Mouse (Mus musculus) C2C12 (cell line): ENCODE results near the gene Irf4. TPM values are rescaled to one million over a fixed set of nuclear protein-coding genes. Genes with fewer than 3 reads are reported as not detected.

ENCODE experiments used
- H3K27me3 ChIP-seq: one replicate; pipeline ENCODE4 v1.6.1; 2011; ENCODE audit not compliant: control insufficient read depth, insufficient read depth, insufficient read length
- H3K36me3 ChIP-seq: one replicate; pipeline ENCODE4 v1.6.1; 2011; ENCODE audit not compliant: control insufficient read depth, insufficient read depth
- H3K4me3 ChIP-seq: one replicate; pipeline ENCODE4 v1.5.1; 2011; ENCODE audit warnings: mild to moderate bottlenecking, control low read depth; ENCODE audit not compliant: poor library complexity, insufficient read depth, severe bottlenecking
- H3K79me2 ChIP-seq: one replicate; pipeline ENCODE4 v1.6.1; 2011; ENCODE audit not compliant: control insufficient read depth, insufficient read depth
- H3K79me3 ChIP-seq: one replicate; pipeline ENCODE4 v1.6.1; 2011; ENCODE audit warnings: low read depth, control low read depth
- H3ac ChIP-seq: one replicate; pipeline ENCODE3; 2011; ENCODE audit warnings: low read depth; ENCODE audit not compliant: control insufficient read depth, insufficient read length
- CEBPB ChIP-seq: IDR thresholded peaks from one replicate; pipeline ENCODE4 v1.6.1; 2011; ENCODE audit warnings: low read depth, mild to moderate bottlenecking, control low read depth, moderate library complexity
- CTCF ChIP-seq: IDR thresholded peaks from one replicate; pipeline ENCODE4 v1.5.1; 2011; ENCODE audit not compliant: control insufficient read depth, insufficient read depth, insufficient read length
- FOSL1 ChIP-seq: IDR thresholded peaks from one replicate; pipeline ENCODE4 v1.8.0; 2011; ENCODE audit warnings: mild to moderate bottlenecking, low read length; ENCODE audit not compliant: poor library complexity, insufficient read depth, severe bottlenecking
- MAX ChIP-seq: IDR thresholded peaks from one replicate; pipeline ENCODE4 v1.6.1; 2011; ENCODE audit warnings: mild to moderate bottlenecking, control low read depth
- MYOD1 ChIP-seq: IDR thresholded peaks from one replicate; pipeline ENCODE4 v1.6.1; 2011; ENCODE audit warnings: low read depth; ENCODE audit not compliant: control insufficient read depth, insufficient read length
- MYOG ChIP-seq: IDR thresholded peaks from one replicate; pipeline ENCODE4 v1.6.1; 2011; ENCODE audit not compliant: control insufficient read depth, insufficient read length; ENCODE audit errors: extremely low read depth
- USF1 ChIP-seq: IDR thresholded peaks from one replicate; pipeline ENCODE4 v1.6.1; 2011; ENCODE audit warnings: low read depth, mild to moderate bottlenecking, control low read depth, moderate library complexity
- polyA plus RNA-seq: library from polyadenylated mRNA; unstranded; fragments of >200 nt; fragmentation: generic; extraction: Trizol; gene quantifications from one replicate; pipeline ENCODE4 v1.2.1, GENCODE M21; 2012; ENCODE audit warnings: missing spikeins

The Irf4 gene
- polyA plus RNA-seq, 1 experiment: not detected

DNA sequence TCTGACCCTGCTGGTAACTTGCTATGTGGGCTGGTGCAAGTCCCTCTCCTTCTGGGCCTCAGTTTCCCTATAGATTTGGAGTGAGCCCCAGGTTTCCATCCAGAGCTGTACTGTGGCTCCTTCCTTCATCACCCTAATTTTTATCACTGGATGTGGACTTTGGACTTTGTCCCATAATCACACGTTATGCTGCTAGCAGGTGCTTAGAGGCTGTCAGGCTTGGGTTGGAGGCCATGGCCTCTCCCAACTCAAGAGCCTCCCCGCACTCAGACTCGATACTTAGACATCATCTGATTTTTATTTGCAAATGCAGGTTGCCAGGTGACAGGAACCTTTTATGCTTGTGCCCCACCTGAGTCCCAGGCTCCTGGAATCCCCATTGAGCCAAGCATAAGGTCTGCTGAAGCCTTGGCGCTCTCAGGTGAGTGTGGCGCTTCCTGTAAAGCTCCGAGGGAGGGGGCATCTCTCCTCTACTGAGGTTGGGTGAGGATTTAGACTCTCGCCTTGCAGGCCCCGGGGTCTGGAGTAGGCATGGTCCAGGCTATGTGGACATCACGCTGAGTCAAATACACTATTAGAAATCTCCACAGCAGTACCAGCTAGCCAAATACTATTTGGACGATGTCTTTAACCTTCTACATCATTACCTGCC is 5.9 kb downstream of the Irf4 start:
- Histone ChIP-seq H3K79me2 (no peaks in the 10 kb centered on the region), H3K79me3 (no peaks in the 10 kb centered on the region), H3K27me3 (peaks cover 40% of the 10 kb centered on the region), H3K4me3 (no peak overlapping the region), H3ac (no peak overlapping the region), H3K36me3 (no peaks in the 10 kb centered on the region)
- no peak for TF ChIP-seq MAX
- TF ChIP-seq USF1: no peak
- no peak for TF ChIP-seq CTCF
- TF ChIP-seq MYOD1: no peak
- TF ChIP-seq FOSL1: no peak
- TF ChIP-seq CEBPB: no peak
- TF ChIP-seq MYOG: no peak

GRCm38 (mm10) chr13:30755577-30755976 is 6.6 kb downstream of the Irf4 start:
- Histone ChIP-seq H3K4me3 (no peak overlapping the region), H3K27me3 (peaks cover 33% of the 10 kb centered on the region), H3ac (no peak overlapping the region), H3K79me2 (no peaks in the 10 kb centered on the region), H3K79me3 (no peaks in the 10 kb centered on the region), H3K36me3 (no peaks in the 10 kb centered on the region)
- TF ChIP-seq MAX: no peak
- no peak for TF ChIP-seq CTCF
- no peak for TF ChIP-seq USF1
- TF ChIP-seq FOSL1: no peak
- no peak for TF ChIP-seq MYOG
- no peak for TF ChIP-seq CEBPB
- TF ChIP-seq MYOD1: no peak

- TF ChIP-seq CEBPB: no peak
- no peak for TF ChIP-seq MYOD1
- TF ChIP-seq CTCF: no peak
- no peak for TF ChIP-seq FOSL1
- TF ChIP-seq MYOG: no peak
- TF ChIP-seq USF1: no peak
- TF ChIP-seq MAX: no peak
- Histone ChIP-seq H3K27me3 (peaks cover 28% of the 10 kb centered on the region), H3K36me3 (no peaks in the 10 kb centered on the region), H3K4me3 (no peak overlapping the region), H3K79me3 (no peaks in the 10 kb centered on the region), H3K79me2 (no peaks in the 10 kb centered on the region), H3ac (no peak overlapping the region)
These were observed 7.1 kb downstream of the Irf4 start for GRCm38 (mm10) chr13:30755998-30756639.

GRCm38 (mm10) chr13:30757264-30757900 is 8.4 kb downstream of the Irf4 start:
- Histone ChIP-seq H3K4me3 (no peak overlapping the region), H3K36me3 (no peaks in the 10 kb centered on the region)
- TF ChIP-seq FOSL1: no peak
- no peak for TF ChIP-seq CTCF
- TF ChIP-seq MAX: no peak
- no peak for TF ChIP-seq MYOG
- TF ChIP-seq CEBPB: no peak
- TF ChIP-seq USF1: no peak
- TF ChIP-seq MYOD1: no peak

DNA sequence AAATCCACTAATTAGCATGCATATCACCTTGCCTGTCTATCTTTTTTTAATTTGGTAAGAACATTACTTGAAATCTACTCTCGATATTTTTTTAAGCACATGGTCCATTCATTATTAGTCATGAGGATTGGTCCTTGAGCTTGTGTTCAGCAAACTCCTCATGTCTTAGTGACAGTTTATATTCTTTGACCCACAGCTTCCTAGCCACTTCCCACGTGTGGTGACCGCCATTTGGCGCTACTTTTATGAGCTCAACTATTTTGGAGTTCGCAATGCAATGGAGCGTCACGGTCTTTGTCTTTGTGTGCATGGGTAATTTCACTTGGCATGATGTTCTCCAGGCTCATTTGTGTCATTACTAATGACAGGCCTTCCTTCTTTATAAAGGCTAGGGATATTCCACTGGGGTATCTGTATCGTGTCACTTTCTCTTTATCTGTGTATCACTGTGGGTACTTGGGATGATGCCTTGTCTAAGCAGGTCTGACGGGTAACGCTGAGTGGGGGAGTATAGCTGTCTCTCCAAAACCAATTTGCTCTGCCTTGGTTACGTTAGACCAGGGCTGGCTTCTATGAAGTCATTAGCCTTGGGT is 9.9 kb downstream of the Irf4 start:
- H3K36me3 ChIP-seq: no peaks in the 10 kb centered on the region
- no peaks in the 10 kb centered on the region for H3K79me2 ChIP-seq
- no peak overlapping the region for H3K4me3 ChIP-seq
- TF ChIP-seq MYOD1: no peak
- no peak for TF ChIP-seq USF1
- no peak for TF ChIP-seq CTCF
- TF ChIP-seq FOSL1: no peak
- no peak for TF ChIP-seq MYOG
- TF ChIP-seq MAX: no peak
- TF ChIP-seq CEBPB: no peak
- H3ac ChIP-seq: no peak overlapping the region
- H3K27me3 ChIP-seq: peaks cover 17% of the 10 kb centered on the region
- no peaks in the 10 kb centered on the region for H3K79me3 ChIP-seq

More at GRCm38 (mm10) chr13:30757264-30757900, 8.4 kb downstream of the Irf4 start:
- Histone ChIP-seq H3K79me3 (no peaks in the 10 kb centered on the region), H3K27me3 (peaks cover 20% of the 10 kb centered on the region), H3ac (no peak overlapping the region), H3K79me2 (no peaks in the 10 kb centered on the region)
